Mouse (Mus musculus) brown adipose tissue, adult 24 weeks (tissue): ENCODE data around the gene Mitf. TPM values are rescaled to one million over a fixed set of nuclear protein-coding genes. Genes with fewer than 3 reads are reported as not detected.

Source experiments
- H3K27ac ChIP-seq: fragments of 200-500 bp; replicated peaks from 2 replicates; pipeline ENCODE4 v1.5.1; 2012; ENCODE audit warnings: low read depth, mild to moderate bottlenecking, low read length
- H3K4me1 ChIP-seq: fragments of 200-500 bp; 2 replicates; pipeline ENCODE4 v1.6.1; 2012; ENCODE audit warnings: low read length, mixed read lengths; ENCODE audit not compliant: control insufficient read depth, insufficient read depth, insufficient read length
- H3K4me3 ChIP-seq: fragments of 200-500 bp; 2 replicates; pipeline ENCODE4 v1.5.1; 2012; ENCODE audit warnings: low read depth, mild to moderate bottlenecking, low read length, moderate library complexity; ENCODE audit not compliant: insufficient read depth
- polyA plus RNA-seq: library from polyadenylated mRNA; stranded (reverse); fragments of >200 nt; gene quantifications from 2 replicates; pipeline ENCODE4 v1.2.4, GENCODE M21; 2012; ENCODE audit not compliant: missing spikeins, insufficient read depth, insufficient read length

Mitf gene
- polyA plus RNA-seq, 1 experiment: 2.9 TPM

- Histone ChIP-seq H3K4me1 (no peaks in the 10 kb centered on the region), H3K4me3 (no peak overlapping the region), H3K27ac (no peak overlapping the region)
Measured at GRCm38 (mm10) chr6:98047741-98048140, 240.9 kb downstream of the Mitf start.

GRCm38 (mm10) chr6:98048671-98049438, 242.0 kb downstream of the Mitf start:
- Histone ChIP-seq H3K4me3 (no peak overlapping the region), H3K4me1 (no peaks in the 10 kb centered on the region), H3K27ac (no peak overlapping the region)

- no peak overlapping the region for H3K4me3 ChIP-seq
- no peak overlapping the region for H3K27ac ChIP-seq
- no peaks in the 10 kb centered on the region for H3K4me1 ChIP-seq
Measured at GRCm38 (mm10) chr6:98049551-98049950, 242.7 kb downstream of the Mitf start.

GRCm38 (mm10) chr6:98061878-98062277, 255.0 kb downstream of the Mitf start:
- H3K27ac ChIP-seq: no peak overlapping the region

GRCm38 (mm10) chr6:98064926-98065325, 258.1 kb downstream of the Mitf start:
- Histone ChIP-seq H3K4me1 (no peaks in the 10 kb centered on the region), H3K4me3 (no peak overlapping the region), H3K27ac (no peak overlapping the region)

More at GRCm38 (mm10) chr6:98061878-98062277, 255.0 kb downstream of the Mitf start:
- Histone ChIP-seq H3K4me3 (no peak overlapping the region), H3K4me1 (no peaks in the 10 kb centered on the region)

GRCm38 (mm10) chr6:98066420-98066819, 259.6 kb downstream of the Mitf start:
- Histone ChIP-seq H3K4me3 (no peak overlapping the region), H3K4me1 (no peaks in the 10 kb centered on the region), H3K27ac (no peak overlapping the region)

Other genes starting within 250 kb of the Mitf start
- gene Frmd4b, start 189.5 kb upstream of the Mitf start, polyA plus RNA-seq: 2.9 and 3.2 TPM in 2 replicates